Mouse (Mus musculus) intestine, embryonic 16.5 days (tissue): ENCODE measurements around the gene Slc11a1. TPM values are rescaled to one million over a fixed set of nuclear protein-coding genes. Genes with fewer than 3 reads are reported as not detected.

Experiments
- ATAC-seq: fragments of 200-750 bp; cut with Nextera tagmentation; 2 replicates; pipeline ENCODE4 v1.8.0; 2017; ENCODE audit warnings: moderate TSS enrichment, moderate library complexity
- H3K27ac ChIP-seq: fragments of 300-500 bp; sonication (generic); 2 replicates; pipeline ENCODE4 v1.5.1; 2014; ENCODE audit warnings: mild to moderate bottlenecking, low read length
- H3K27me3 ChIP-seq: fragments of 300-500 bp; sonication (generic); replicated peaks from 2 replicates; pipeline ENCODE4 v1.6.1; 2014; ENCODE audit warnings: low read length, control low read depth, mixed read lengths; ENCODE audit not compliant: control insufficient read depth, insufficient read depth
- H3K36me3 ChIP-seq: fragments of 300-500 bp; sonication (generic); 2 replicates; pipeline ENCODE4 v1.6.1; 2014; ENCODE audit warnings: low read length, control low read depth; ENCODE audit not compliant: control insufficient read depth, insufficient read depth
- H3K4me1 ChIP-seq: fragments of 300-500 bp; sonication (generic); 2 replicates; pipeline ENCODE4 v1.6.1; 2014; ENCODE audit warnings: low read length, control low read depth, mixed read lengths; ENCODE audit not compliant: control insufficient read depth, insufficient read depth
- H3K4me2 ChIP-seq: fragments of 300-500 bp; sonication (generic); 2 replicates; pipeline ENCODE4 v1.6.1; 2014; ENCODE audit warnings: low read depth, low read length, control low read depth
- H3K4me3 ChIP-seq: fragments of 300-500 bp; sonication (generic); 2 replicates; pipeline ENCODE4 v1.5.1; 2014; ENCODE audit warnings: mild to moderate bottlenecking, low read length
- H3K9ac ChIP-seq: fragments of 300-500 bp; sonication (generic); 2 replicates; pipeline ENCODE4 v1.6.1; 2014; ENCODE audit warnings: low read depth, low read length
- H3K9me3 ChIP-seq: fragments of 300-500 bp; sonication (generic); 2 replicates; pipeline ENCODE4 v1.6.1; 2016; ENCODE audit warnings: low read length, control low read depth; ENCODE audit not compliant: control insufficient read depth
- WGBS: fragments of 180-500 bp; shearing (Covaris S2); extraction: QIAGEN DNeasy Blood & Tissue Kit; methylation state at CpG from one replicate; pipeline ENCODE4 v1.1.7; 2014; 5-methylcytosine and 5-hydroxymethylcytosine counted together
- polyA plus RNA-seq: library from polyadenylated mRNA; unstranded; fragments of >200 nt; fragmentation: Nextera tagmentation; extraction: Ambion mirVana; gene quantifications from 2 replicates; pipeline ENCODE4 v1.2.1, GENCODE M21; 2015

Gene Slc11a1
- polyA plus RNA-seq, 1 experiment from 2014 or later = 8.0 TPM

DNA sequence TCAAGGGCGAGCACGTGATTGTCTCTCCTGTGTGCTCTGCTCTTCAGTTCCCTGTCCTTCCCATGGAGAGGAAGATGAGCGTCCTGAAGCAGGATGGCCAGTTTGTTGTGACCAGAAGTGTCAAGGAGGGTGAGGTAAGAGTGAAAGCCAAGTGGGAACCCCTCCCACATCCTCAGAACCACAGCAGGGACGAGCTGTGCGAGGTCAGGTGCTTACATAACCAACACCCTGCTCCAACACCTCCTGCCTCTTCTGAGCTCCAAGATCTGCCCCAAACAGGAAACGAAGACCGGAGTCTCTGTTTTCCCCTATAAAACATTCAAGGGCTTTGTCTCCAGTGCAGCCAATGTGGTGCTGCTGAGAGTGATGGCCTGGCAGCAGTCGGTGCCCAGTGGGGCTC is 10.7 kb upstream of the Slc11a1 start:
- H3K4me2 ChIP-seq = no peak overlapping the region
- H3K4me3 ChIP-seq = no peak overlapping the region
- WGBS = 69% methylated on average over 8 of the region's 8 CpGs
- no peak overlapping the region for H3K27ac ChIP-seq
- no peaks in the 10 kb centered on the region for H3K36me3 ChIP-seq
- H3K27me3 ChIP-seq = no peaks in the 10 kb centered on the region
- peaks cover 6% of the 10 kb centered on the region for H3K4me1 ChIP-seq
- ATAC-seq = no peak
- H3K9ac ChIP-seq = no peak overlapping the region
- no peaks in the 10 kb centered on the region for H3K9me3 ChIP-seq

DNA sequence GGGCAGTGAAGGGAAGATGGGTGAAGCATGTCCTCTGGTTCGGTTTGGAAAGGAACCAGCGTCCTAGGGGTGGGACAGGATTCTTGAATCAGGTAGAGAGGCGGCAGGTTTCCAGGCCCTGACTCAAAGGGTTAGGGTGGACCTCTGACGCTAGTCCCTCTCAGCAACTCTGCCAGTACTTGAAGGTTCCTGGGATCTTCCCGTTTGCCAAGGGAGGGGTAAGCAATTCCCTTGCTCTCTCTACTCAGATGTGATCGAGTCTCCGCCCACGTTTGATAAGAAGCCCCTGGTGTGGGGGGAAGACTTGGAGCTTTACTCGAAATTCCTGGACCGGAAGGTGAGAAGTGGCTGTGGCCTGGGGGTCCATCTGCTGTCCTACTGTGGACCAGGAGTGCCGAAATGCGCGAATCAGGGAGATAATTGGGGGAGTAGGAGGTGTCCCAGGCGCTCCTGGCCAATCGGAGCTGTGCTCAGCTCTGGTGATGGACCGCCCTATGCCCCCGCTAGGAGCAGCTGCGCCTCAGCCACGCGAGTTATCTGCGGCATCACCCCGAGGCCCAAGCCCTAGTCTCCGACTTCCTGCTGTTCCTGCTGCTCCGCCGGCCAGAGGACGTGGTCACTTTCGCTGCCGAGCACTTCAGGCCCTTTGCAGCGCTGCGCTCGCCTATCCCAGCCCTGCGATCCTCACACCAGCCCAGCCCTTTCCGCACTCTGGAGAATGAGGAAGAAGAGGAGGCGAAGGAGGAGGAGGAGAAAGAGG is 6.9 kb upstream of the Slc11a1 start:
- H3K36me3 ChIP-seq = no peaks in the 10 kb centered on the region
- H3K4me2 ChIP-seq = peak overlapping the region; percentile 82
- peaks cover 6% of the 10 kb centered on the region for H3K4me1 ChIP-seq
- H3K27me3 ChIP-seq = no peaks in the 10 kb centered on the region
- no peaks in the 10 kb centered on the region for H3K9me3 ChIP-seq
- H3K4me3 ChIP-seq = peak overlapping the region; percentile 48
- H3K9ac ChIP-seq = peak overlapping the region; percentile 68
- peak; percentile 93 for ATAC-seq
- peak overlapping the region; percentile 41 for H3K27ac ChIP-seq
- WGBS = 10% methylated on average over 34 of the region's 34 CpGs

- Histone ChIP-seq H3K4me1 (peaks cover 6% of the 10 kb centered on the region), H3K4me3 (no peak overlapping the region), H3K27me3 (no peaks in the 10 kb centered on the region), H3K27ac (no peak overlapping the region), H3K36me3 (no peaks in the 10 kb centered on the region), H3K9ac (no peak overlapping the region), H3K9me3 (no peaks in the 10 kb centered on the region), H3K4me2 (no peak overlapping the region)
- no peak for ATAC-seq
- WGBS = 54% methylated on average over 4 of the region's 4 CpGs
Observed at GRCm38 (mm10) chr1:74370040-74370439, 5.0 kb upstream of the Slc11a1 start.

- Histone ChIP-seq H3K9me3 (no peaks in the 10 kb centered on the region), H3K4me2 (no peak overlapping the region), H3K4me1 (peaks cover 2% of the 10 kb centered on the region), H3K36me3 (no peaks in the 10 kb centered on the region), H3K9ac (no peak overlapping the region), H3K27ac (no peak overlapping the region), H3K27me3 (no peaks in the 10 kb centered on the region), H3K4me3 (no peak overlapping the region)
- WGBS = 71% methylated on average over 4 of the region's 4 CpGs
- ATAC-seq = no peak
Observed at GRCm38 (mm10) chr1:74373372-74373771, 1.6 kb upstream of the Slc11a1 start.

GRCm38 (mm10) chr1:74375561-74375960 is 566 bp downstream of the Slc11a1 start:
- H3K9me3 ChIP-seq = no peaks in the 10 kb centered on the region
- no peaks in the 10 kb centered on the region for H3K4me1 ChIP-seq
- H3K4me2 ChIP-seq = no peak overlapping the region
- no peak overlapping the region for H3K9ac ChIP-seq
- H3K4me3 ChIP-seq = no peak overlapping the region
- H3K27ac ChIP-seq = no peak overlapping the region
- no peaks in the 10 kb centered on the region for H3K36me3 ChIP-seq
- ATAC-seq = no peak
- H3K27me3 ChIP-seq = no peaks in the 10 kb centered on the region
- WGBS = 70% methylated on average over 10 of the region's 10 CpGs

- Histone ChIP-seq H3K27me3 (no peaks in the 10 kb centered on the region), H3K9me3 (no peaks in the 10 kb centered on the region), H3K4me1 (no peaks in the 10 kb centered on the region), H3K4me2 (no peak overlapping the region), H3K4me3 (no peak overlapping the region), H3K36me3 (no peaks in the 10 kb centered on the region), H3K27ac (no peak overlapping the region), H3K9ac (no peak overlapping the region)
- 88% methylated on average over 4 of the region's 4 CpGs for WGBS
- no peak for ATAC-seq
Observed at GRCm38 (mm10) chr1:74376396-74376795, 1.4 kb downstream of the Slc11a1 start.

DNA sequence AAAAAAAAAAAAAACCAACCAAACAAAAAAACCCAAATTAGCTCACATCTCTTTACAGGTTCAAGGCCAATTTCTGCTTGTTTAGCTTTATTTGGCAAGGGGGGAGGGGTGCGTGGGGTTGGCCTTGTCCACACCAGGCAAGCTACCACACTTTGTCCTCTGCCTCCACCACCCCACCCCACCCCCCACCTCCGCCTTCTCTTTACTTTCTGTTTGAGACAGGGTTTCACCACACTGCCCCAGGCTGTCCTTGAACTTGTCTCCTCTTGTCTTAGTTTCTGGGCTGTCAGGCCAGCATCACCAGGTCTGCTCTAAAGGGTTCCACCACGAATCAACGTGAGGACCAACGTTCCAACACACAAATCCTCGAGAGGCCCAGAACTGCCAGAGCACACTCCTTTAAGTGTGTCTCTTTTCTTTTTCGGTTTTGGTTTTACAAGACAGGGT is 4.1 kb downstream of the Slc11a1 start:
- ATAC-seq = no peak
- no peak overlapping the region for H3K9ac ChIP-seq
- no peaks in the 10 kb centered on the region for H3K9me3 ChIP-seq
- peaks cover 4% of the 10 kb centered on the region; the same call in 1 of the 2 replicates for H3K4me1 ChIP-seq
- H3K27me3 ChIP-seq = no peaks in the 10 kb centered on the region
- no peak overlapping the region for H3K4me3 ChIP-seq
- H3K4me2 ChIP-seq = no peak overlapping the region
- no peaks in the 10 kb centered on the region for H3K36me3 ChIP-seq
- 77% methylated on average over 7 of the region's 7 CpGs for WGBS
- H3K27ac ChIP-seq = no peak overlapping the region

- no peak overlapping the region for H3K27ac ChIP-seq
- no peak overlapping the region for H3K9ac ChIP-seq
- no peaks in the 10 kb centered on the region for H3K36me3 ChIP-seq
- H3K27me3 ChIP-seq = no peaks in the 10 kb centered on the region
- H3K9me3 ChIP-seq = no peaks in the 10 kb centered on the region
- no peak overlapping the region for H3K4me2 ChIP-seq
- WGBS = 84% methylated on average over 5 of the region's 5 CpGs
- no peak for ATAC-seq
- no peak overlapping the region for H3K4me3 ChIP-seq
- H3K4me1 ChIP-seq = peaks cover 7% of the 10 kb centered on the region; the same call in 1 of the 2 replicates
Observed at GRCm38 (mm10) chr1:74380484-74380883, 5.5 kb downstream of the Slc11a1 start.

- Histone ChIP-seq H3K9me3 (no peaks in the 10 kb centered on the region), H3K27me3 (no peaks in the 10 kb centered on the region), H3K27ac (no peak overlapping the region), H3K4me3 (no peak overlapping the region), H3K4me2 (no peak overlapping the region), H3K9ac (no peak overlapping the region), H3K4me1 (peaks cover 7% of the 10 kb centered on the region; the same call in 1 of the 2 replicates), H3K36me3 (no peaks in the 10 kb centered on the region)
- no peak for ATAC-seq
- WGBS = 90% methylated on average over 10 of the region's 10 CpGs
Observed at GRCm38 (mm10) chr1:74381588-74382021, 6.6 kb downstream of the Slc11a1 start.
